Mouse (Mus musculus): Measurements from ENCODE around the gene Itgb7. TPM values are rescaled to one million over a fixed set of nuclear protein-coding genes. Genes with fewer than 3 reads are reported as not detected.

Gene Itgb7
- total and polyA plus RNA-seq, 2 experiments from 2014 or later: 1.2 to 2.1 TPM

GRCm38 (mm10) chr15:102217325-102217724 lies 14.4 kb downstream of the Itgb7 start:
- Histone ChIP-seq H3K4me2 (ENCODE audit: low read depth, low read length) (no peak overlapping the region), H3K4me1 (ENCODE audit: insufficient read depth, low read length) (no peaks in the 10 kb centered on the region), H3K27me3 (ENCODE audit: insufficient read depth, low read length) (no peaks in the 10 kb centered on the region), H3K36me3 (ENCODE audit: insufficient read depth, low read length) (peaks cover 11% of the 10 kb centered on the region), H3K4me3 (ENCODE audit: low read length) (no peak overlapping the region), H3K9ac (replicated peaks; ENCODE audit: low read length) (no peak overlapping the region), H3K27ac (no peak overlapping the region), H3K9me3 (ENCODE audit: low read length) (no peaks in the 10 kb centered on the region)
- DNase-seq (ENCODE audit: low spot score) (no peak), ATAC-seq (peak; percentile 29; the same call in 1 of the 2 replicates)
- no peak for TF ChIP-seq CTCF (IDR thresholded peaks at IDR 0.05; ENCODE audit: low read depth)
- WGBS: 79% methylated on average over 7 of the region's 7 CpGs

DNA sequence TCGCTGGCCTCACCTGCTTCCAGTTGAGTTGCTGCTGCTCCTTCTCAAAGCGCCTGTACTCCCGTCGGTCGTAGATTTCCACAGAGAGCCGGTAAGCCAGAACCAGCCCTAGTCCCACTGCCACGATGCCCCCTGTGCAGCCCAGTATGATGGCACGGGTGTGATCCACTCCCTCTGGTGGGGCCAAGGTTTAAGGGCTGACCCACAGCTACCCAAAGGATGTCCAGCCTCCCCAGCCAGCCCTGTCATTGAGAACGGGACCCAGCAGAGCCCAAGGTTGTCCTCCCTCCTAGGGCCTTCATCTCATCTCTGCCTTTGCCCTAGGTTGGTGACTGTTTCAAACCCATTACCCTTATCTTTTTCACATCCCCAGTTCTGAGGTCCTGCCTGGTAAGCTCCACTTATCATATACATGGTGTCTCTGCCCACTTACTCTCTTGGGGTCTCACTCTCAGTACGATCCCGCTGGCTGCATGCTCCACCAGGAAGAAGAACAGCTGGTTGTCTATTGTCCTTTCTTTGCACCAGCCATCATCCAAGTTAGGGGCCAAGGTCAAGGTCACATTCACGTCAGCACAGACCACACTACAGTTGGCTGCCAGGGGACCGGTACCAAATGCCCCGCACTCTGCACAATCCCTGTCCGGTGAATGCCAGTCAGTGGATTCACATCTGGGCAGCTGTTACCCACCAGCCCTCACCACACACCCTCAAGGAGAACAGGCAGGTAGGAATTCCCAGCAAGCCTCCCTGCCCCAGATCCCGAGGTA lies 15.1 kb downstream of the Itgb7 start:
- H3K27me3 ChIP-seq (ENCODE audit: insufficient read depth, low read length): no peaks in the 10 kb centered on the region
- H3K36me3 ChIP-seq (ENCODE audit: insufficient read depth, low read length): peaks cover 15% of the 10 kb centered on the region
- no peak overlapping the region for H3K9ac ChIP-seq (replicated peaks; ENCODE audit: low read length)
- WGBS: 80% methylated on average over 16 of the region's 16 CpGs
- DNase-seq (ENCODE audit: low spot score) (no peak), ATAC-seq (peak; percentile 22; the same call in 1 of the 2 replicates)
- no peaks in the 10 kb centered on the region for H3K4me1 ChIP-seq (ENCODE audit: insufficient read depth, low read length)
- no peak overlapping the region for H3K4me3 ChIP-seq (ENCODE audit: low read length)
- H3K27ac ChIP-seq: no peak overlapping the region
- TF ChIP-seq CTCF (IDR thresholded peaks at IDR 0.05; ENCODE audit: low read depth): no peak
- H3K4me2 ChIP-seq (ENCODE audit: low read depth, low read length): no peak overlapping the region
- H3K9me3 ChIP-seq (ENCODE audit: low read length): no peaks in the 10 kb centered on the region

DNA sequence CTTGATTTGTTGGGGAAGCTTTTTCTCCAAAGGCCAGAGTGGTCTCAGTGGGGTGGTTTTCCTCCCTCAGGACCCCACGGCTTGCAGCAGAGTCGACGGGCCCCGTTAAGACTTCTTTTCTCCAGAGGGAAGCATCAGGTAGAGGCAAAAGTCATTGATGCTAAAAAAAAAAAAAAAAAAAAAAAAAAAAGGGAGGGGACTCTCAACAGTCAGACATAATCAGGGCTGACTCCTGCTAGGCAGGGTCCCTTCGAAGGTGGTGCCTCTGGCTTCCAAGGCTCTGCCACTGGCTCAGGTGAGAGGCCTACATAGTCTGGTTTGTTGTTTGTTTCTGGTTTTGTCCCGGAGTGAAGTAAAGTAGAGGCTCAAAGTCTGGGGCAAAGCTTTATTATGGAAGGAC lies 16.1 kb downstream of the Itgb7 start:
- Histone ChIP-seq H3K27me3 (ENCODE audit: insufficient read depth, low read length) (no peaks in the 10 kb centered on the region), H3K4me2 (ENCODE audit: low read depth, low read length) (no peak overlapping the region), H3K27ac (no peak overlapping the region), H3K4me3 (ENCODE audit: low read length) (no peak overlapping the region), H3K4me1 (ENCODE audit: insufficient read depth, low read length) (no peaks in the 10 kb centered on the region), H3K9ac (replicated peaks; ENCODE audit: low read length) (no peak overlapping the region), H3K36me3 (ENCODE audit: insufficient read depth, low read length) (peaks cover 20% of the 10 kb centered on the region), H3K9me3 (ENCODE audit: low read length) (no peaks in the 10 kb centered on the region)
- DNase-seq (ENCODE audit: low spot score): no peak
- TF ChIP-seq CTCF (IDR thresholded peaks at IDR 0.05; ENCODE audit: low read depth): no peak
- 75% methylated on average over 6 of the region's 6 CpGs for WGBS
- no peak for ATAC-seq

DNA sequence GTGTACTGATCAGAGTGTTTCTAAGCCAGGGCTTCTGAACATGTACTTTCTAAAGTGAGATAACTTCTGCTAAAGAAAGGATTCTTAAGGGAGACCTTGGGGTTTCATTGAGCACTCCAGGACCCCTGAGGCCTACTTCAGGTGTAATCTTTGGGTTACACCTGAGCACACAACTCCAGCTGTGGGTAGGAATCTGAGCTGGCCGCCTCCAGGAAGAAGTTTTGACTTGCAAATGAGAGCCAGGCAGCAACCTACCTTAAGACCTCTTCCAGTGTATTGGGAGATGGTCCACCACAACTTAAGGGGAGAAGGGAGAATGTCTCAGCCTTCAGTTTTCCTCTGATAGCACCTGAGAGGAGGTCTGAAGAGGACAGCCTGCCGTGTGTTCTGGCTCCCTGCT lies 17.6 kb downstream of the Itgb7 start:
- Histone ChIP-seq H3K4me1 (ENCODE audit: insufficient read depth, low read length) (no peaks in the 10 kb centered on the region), H3K4me3 (ENCODE audit: low read length) (no peak overlapping the region), H3K9me3 (ENCODE audit: low read length) (no peaks in the 10 kb centered on the region), H3K4me2 (ENCODE audit: low read depth, low read length) (no peak overlapping the region), H3K27ac (no peak overlapping the region), H3K9ac (replicated peaks; ENCODE audit: low read length) (no peak overlapping the region), H3K36me3 (ENCODE audit: insufficient read depth, low read length) (peaks cover 27% of the 10 kb centered on the region), H3K27me3 (ENCODE audit: insufficient read depth, low read length) (no peaks in the 10 kb centered on the region)
- no peak for TF ChIP-seq CTCF (IDR thresholded peaks at IDR 0.05; ENCODE audit: low read depth)
- WGBS: 32% methylated on average over 2 of the region's 2 CpGs
- DNase-seq (ENCODE audit: low spot score): no peak
- ATAC-seq: no peak

GRCm38 (mm10) chr15:102211895-102212294 lies 19.8 kb downstream of the Itgb7 start:
- H3K4me3 ChIP-seq (ENCODE audit: low read length): no peak overlapping the region
- ATAC-seq (no peak), DNase-seq (ENCODE audit: low spot score) (no peak)
- H3K9ac ChIP-seq (replicated peaks; ENCODE audit: low read length): no peak overlapping the region
- H3K9me3 ChIP-seq (ENCODE audit: low read length): no peaks in the 10 kb centered on the region
- TF ChIP-seq CTCF (IDR thresholded peaks at IDR 0.05; ENCODE audit: low read depth): no peak
- H3K4me2 ChIP-seq (ENCODE audit: low read depth, low read length): no peak overlapping the region
- peaks cover 45% of the 10 kb centered on the region for H3K36me3 ChIP-seq (ENCODE audit: insufficient read depth, low read length)
- H3K27ac ChIP-seq: no peak overlapping the region
- WGBS: 82% methylated on average over 6 of the region's 6 CpGs
- no peaks in the 10 kb centered on the region for H3K27me3 ChIP-seq (ENCODE audit: insufficient read depth, low read length)
- no peaks in the 10 kb centered on the region for H3K4me1 ChIP-seq (ENCODE audit: insufficient read depth, low read length)

- WGBS: 89% methylated on average over 4 of the region's 4 CpGs
- H3K27me3 ChIP-seq (ENCODE audit: insufficient read depth, low read length): no peaks in the 10 kb centered on the region
- ATAC-seq (no peak), DNase-seq (ENCODE audit: low spot score) (no peak)
- no peaks in the 10 kb centered on the region for H3K9me3 ChIP-seq (ENCODE audit: low read length)
- no peak overlapping the region for H3K27ac ChIP-seq
- H3K36me3 ChIP-seq (ENCODE audit: insufficient read depth, low read length): peaks cover 45% of the 10 kb centered on the region
- H3K4me1 ChIP-seq (ENCODE audit: insufficient read depth, low read length): peaks cover 5% of the 10 kb centered on the region
- H3K4me2 ChIP-seq (ENCODE audit: low read depth, low read length): no peak overlapping the region
- no peak for TF ChIP-seq CTCF (IDR thresholded peaks at IDR 0.05; ENCODE audit: low read depth)
- H3K4me3 ChIP-seq (ENCODE audit: low read length): no peak overlapping the region
- no peak overlapping the region for H3K9ac ChIP-seq (replicated peaks; ENCODE audit: low read length)
Measured at GRCm38 (mm10) chr15:102210816-102211215, 20.9 kb downstream of the Itgb7 start.

GRCm38 (mm10) chr15:102209114-102209513 lies 22.6 kb downstream of the Itgb7 start:
- no peak overlapping the region for H3K9ac ChIP-seq (replicated peaks; ENCODE audit: low read length)
- peaks cover 45% of the 10 kb centered on the region for H3K36me3 ChIP-seq (ENCODE audit: insufficient read depth, low read length)

More at GRCm38 (mm10) chr15:102209114-102209513, 22.6 kb downstream of the Itgb7 start:
- Histone ChIP-seq H3K4me2 (ENCODE audit: low read depth, low read length) (no peak overlapping the region), H3K4me3 (ENCODE audit: low read length) (no peak overlapping the region), H3K27ac (no peak overlapping the region), H3K27me3 (ENCODE audit: insufficient read depth, low read length) (no peaks in the 10 kb centered on the region), H3K4me1 (ENCODE audit: insufficient read depth, low read length) (peaks cover 17% of the 10 kb centered on the region), H3K9me3 (ENCODE audit: low read length) (no peaks in the 10 kb centered on the region)
- no peak for ATAC-seq
- no peak for DNase-seq (ENCODE audit: low spot score)
- no peak for TF ChIP-seq CTCF (IDR thresholded peaks at IDR 0.05; ENCODE audit: low read depth)
- WGBS: 92% methylated on average over 8 of the region's 8 CpGs
